Mouse (Mus musculus): ENCODE measurements around the gene Frzb.

DNA sequence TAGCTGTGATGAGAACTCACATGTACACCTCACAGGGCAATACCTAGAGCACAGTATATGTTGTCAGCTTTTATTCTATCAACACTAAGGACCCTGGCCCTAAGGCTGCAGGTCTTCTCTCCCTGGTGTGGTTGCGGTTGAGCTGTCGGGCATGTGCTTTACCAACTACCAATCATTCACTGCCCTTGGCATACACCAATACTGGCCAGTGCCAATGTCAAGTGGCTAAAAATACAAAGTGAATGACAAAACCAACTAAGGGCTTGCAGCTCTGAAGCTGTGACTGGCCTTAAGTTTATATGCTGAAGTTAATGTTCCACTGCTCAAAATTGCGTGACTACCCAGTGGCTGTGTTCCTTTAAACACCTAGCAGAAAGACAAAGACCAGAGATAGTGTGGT lies 6.0 kb downstream of the Frzb start:
- TF ChIP-seq NRF1 (IDR thresholded peaks at IDR 0.05; ENCODE audit: insufficient read depth, low read depth, low read length, poor library complexity, severe bottlenecking), result no peak
- TF ChIP-seq USF1 (IDR thresholded peaks at IDR 0.05; ENCODE audit: low read depth, low read length), result no peak
- TF ChIP-seq POLR2A (IDR thresholded peaks at IDR 0.05; ENCODE audit: control insufficient read depth in 1 of 2, insufficient read depth in 1 of 2, low read depth in 1 of 2, low read length in 2 of 2, poor library complexity in 1 of 2), result no peak
- no peak for TF ChIP-seq CTCF (IDR thresholded peaks at IDR 0.05 in 2 of 3, conservative IDR thresholded peaks at IDR 0.05 in 1 of 3; ENCODE audit: control insufficient read depth in 1 of 3, insufficient read depth in 1 of 3, low read depth in 2 of 3, low read length in 3 of 3, poor library complexity in 1 of 3, severe bottlenecking in 1 of 3)
- no peak for TF ChIP-seq MAFK (IDR thresholded peaks at IDR 0.05; ENCODE audit: borderline replicate concordance, low read depth, low read length)
- no peak for TF ChIP-seq GATA1 (IDR thresholded peaks at IDR 0.05; ENCODE audit: low read depth, low read length)

Measured in MEL (cell line).